Mouse (Mus musculus) kidney, postnatal 4 days (tissue): ENCODE data around the gene Selenon.
A peak's percentile ranks its signal among the peaks of the same experiment; 100 is the strongest.

Experiments used
- DNase-seq, 2 experiments: peaks; one replicate each; pipeline ENCODE4 v3.0.0; 2021; ENCODE audit warnings: mixed read lengths in 2 of 2

The Selenon gene

DNA sequence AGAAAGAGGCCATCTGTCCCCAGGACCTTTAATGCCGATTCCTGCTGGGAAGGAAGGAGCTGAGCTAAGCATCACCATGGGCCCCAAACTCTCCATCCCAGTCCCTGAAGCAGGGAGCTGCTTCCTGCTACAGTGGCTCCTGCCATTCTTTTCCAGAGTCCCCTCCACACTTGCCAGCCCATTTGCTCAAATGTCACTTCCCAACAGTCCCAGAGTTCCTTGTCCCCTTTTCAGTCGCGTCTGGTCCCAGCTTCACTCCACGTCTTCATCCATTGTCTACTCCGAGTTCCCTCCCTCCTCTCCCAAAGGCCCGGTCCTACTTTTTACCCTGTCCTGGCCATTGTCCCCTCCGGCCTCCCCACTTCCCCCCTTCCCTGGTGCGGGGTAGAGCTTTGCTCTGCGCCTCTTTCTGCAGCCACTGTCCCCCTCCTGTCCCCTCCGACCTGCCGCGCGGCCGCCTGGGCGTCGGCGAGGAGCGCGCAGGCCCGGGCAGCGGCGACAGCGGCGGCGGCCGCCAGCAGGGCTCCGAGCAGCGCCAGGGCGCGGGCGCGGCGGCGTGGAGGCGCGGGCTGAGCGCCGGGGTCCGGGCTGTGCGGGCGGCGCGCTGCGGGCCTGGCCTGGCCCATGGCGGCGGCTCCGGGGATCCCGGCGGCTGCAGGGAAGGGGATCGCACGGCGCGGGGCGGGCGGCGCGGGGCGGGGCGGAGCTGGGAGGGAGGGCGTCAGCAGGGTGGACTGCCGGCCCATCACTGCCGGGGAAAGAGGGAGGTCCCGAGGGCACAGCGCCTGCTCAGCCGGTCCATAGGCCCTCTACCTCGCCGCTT is at the start of gene Selenon:
Gene Selenon (minus strand): TSS at position 673 of the 823 bp plus-strand sequence.
- peak; percentile 78 to 83 for DNase-seq

DNA sequence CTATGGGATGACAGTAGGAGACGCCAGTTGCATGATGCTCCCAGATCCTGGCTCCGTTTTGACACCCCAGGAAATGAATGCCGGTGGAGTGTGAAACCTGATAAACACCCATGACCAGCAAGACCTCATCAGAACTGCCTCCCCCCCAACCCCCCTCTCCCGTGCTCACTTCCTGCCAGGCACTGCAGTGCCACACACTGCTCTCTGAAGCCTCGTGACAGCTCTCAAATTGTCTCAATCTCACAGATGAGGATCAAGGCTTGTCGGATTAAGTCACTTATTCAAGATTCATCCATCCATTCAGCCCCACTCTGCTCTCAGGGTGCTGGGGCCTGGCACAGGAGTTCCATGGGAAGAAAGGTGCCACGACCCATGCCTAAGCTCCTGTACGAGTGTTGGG is 49.4 kb upstream of the Selenon start:
- DNase-seq = no peak

DNA sequence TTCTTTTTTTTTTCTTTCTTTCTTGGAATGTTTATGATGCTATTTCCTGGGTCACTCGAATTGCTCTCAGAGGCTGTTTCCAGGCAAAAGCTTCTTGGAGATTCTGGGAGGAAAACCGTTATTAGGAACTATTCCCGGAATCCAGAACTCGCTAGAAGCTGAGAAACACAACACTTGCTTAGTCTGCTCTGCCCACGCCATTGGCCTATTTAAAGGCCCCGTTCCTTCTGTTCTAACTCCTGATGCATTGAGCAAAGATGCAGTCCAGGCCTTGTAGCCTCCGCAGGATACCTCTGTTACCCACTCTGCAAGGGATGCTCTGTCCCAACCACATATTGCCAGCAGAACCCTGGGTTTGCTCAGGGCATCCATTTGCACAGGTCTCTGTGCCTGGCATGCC is 48.8 kb upstream of the Selenon start:
- DNase-seq = no peak

DNA sequence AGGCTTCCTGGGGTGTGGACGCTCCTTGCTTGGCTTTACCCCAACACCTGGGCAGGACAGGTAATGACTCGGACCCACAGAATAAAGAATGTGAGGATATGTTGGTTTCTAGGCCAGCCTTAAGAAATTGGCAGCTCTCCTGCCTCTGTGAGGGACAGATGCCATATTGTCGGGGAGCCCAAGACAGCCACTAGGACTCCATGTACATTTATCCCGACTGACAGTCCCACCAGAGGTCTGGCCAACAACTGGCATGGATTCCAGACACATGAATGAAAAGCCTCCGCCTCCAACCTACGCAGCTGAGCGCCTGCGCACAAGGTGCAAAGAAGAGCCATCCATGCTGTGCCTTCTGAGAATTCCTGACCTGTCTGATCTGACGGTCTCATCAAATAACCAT is 48.1 kb upstream of the Selenon start:
- no peak for DNase-seq

DNA sequence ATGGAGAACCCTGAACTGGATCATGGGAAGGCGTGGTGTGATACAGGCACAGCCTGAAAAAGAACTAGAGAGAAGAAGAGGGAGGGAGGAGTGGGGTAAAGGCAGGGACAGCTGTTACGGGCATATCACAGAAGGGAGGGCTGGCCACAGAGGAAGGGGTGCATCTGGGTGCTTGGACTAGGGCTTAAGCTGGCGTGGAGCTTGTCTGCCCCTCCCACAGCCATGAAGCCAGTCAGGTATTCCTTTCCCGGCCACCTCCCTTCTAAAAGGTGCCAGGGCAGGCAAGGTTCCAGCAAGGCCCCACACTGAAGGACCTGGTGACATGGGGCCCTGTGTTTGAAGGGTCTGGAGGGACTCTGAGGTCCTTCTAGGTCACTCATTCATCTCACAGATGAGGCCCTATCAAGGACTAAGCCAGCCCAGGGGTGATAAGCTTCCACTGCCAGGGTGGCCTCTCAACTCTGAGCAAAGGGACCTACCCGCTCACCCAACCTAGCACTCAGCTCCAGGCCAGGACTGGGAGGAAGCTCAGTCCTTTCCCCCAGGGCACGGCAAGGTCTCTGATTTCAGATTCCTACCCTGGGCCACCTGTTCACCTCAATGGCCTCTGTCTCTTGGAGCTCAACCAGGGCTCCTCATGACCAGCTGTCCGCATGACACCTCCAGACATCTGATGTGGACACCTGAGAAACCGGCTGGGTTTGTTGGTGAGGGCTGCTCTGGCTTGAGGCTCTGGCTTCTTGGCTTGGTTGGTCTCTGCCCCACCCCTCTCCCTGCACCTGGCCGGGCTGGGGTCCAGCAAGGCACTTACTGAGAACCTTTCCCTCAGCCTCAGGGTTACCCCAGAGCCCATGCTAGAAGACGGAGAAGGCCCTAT is 45.1 kb upstream of the Selenon start:
- DNase-seq = no peak

DNA sequence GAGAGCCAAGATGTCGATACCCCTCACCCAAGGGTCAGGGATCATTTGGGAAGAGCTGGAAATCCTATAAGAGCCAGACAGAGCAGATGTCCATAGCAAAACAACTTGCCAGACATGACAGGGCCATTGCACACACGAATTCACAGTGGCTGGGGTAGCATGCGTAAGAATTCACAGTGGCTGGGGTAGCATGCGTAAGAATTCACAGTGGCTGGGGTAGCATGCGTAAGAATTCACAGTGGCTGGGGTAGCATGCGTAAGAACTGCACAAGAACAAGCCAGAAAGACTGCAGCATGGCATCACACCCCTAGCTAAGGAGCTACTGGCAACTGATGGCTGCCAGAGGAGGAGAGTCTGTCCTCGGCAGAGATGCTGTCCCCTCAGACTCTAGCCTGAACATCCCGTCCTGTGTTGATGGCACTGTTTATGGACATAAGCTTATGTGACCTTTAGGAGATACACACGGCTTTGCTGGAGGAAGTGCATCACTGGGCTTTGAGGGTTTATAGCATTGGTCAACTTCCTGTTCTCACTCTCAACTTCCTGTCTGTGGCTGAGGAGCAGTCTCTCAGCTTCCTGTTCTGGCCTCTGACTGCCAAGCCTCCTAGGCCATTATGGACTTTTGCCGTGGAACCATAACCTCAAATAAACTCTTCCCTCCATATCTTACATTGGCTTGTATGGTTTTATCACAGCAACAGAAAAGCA is 42.9 kb upstream of the Selenon start:
- no peak for DNase-seq

DNA sequence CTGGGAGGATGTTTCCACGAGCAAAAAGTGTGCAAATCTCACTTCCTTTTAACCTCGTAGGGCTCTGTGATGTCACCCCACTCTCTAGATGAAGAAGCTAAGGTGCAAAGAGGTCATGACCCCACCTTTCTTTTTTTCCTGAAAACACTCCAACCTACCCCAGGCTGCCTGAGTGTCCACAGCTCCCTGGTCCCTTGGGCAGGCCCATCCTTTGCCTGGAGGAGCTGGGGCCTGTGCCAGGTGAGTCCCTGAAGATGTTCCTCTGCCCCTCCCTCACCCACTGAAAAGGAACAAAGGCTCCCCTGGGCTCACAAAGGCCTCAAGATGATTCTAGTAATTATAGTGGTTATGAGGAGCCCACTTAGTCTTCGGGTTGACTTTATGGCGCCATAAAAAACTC is 40.5 kb upstream of the Selenon start:
- DNase-seq = no peak

DNA sequence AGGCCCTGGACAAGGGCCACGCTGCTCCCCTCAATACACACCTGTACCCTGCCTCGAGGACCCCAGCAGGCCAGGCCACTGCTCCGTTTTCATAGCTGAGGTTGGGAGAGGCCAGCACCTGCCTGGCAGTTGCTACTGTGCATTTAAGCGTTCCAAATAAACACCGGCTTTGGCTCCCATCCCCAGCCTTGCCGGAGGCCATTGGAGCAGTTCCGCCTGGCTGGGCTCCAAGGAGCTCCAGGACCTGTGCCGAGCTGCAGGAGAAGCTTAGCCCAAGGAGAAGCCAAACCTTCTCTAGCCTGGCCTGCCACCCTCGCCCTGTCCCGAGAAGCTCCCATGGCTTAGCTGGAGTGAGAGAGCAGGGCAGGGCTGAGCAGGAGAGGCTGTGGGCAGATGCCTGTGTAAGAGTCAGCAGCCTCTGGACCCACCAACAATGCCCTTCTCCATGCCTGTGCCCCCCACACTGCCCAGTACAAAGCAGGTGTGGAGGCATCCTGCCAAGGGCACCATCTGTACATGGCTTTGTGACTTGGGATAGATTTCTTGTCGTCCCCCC is 39.6 kb upstream of the Selenon start:
- DNase-seq = peak; percentile 81 to 88

DNA sequence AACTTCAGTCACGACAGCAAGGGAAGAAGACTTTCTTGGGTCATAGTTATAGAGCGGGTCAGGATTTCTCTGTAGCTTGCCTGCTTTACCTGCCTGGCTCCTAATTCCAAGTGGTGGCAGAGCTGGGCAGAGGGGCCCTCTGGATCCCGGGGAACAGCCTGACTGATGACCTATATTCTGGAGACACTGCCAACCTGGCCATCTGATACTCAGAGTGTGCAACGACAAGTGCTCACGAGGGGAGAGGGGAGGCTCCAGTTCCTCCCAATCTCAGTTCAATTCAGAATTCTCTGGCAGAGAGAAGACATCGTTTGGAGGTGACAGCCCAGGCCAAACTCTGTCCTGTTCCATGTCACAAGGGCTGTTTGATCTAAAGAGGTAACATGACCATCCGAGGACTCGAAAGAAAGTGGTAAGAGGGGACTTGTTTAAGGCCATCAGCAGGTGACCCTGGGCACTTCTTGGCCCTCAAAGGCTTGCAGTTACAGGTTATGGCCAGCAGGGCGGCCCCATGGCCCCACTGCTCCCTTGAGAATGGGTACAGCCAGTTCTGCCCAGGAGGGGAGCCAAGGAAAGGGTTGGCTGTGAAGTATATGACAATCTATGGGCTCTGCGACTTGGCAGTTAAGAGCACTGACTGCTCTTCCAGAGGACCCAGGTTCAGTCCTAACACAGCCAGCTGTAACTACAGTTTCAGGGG is 38.4 kb upstream of the Selenon start:
- DNase-seq = no peak

DNA sequence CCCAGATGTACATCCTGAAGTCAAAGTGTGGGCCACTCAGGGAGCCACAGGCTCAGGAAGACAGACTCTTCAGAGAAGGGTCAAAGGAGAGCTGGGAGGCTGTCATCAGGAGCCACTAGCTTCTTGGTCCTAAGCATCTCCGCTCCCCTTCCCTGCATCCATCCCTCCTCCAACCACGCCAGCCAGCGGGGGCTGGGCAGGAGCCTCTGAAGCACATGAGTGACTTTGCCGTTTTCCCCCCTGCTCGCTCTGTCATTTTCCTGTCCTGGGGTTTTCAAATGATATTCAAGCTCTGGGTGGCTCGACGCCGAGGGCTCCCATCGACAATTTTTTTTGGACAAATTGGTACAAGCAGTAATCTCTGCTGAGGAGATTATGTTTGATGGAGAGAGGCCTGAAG is 37.8 kb upstream of the Selenon start:
- DNase-seq = no peak

DNA sequence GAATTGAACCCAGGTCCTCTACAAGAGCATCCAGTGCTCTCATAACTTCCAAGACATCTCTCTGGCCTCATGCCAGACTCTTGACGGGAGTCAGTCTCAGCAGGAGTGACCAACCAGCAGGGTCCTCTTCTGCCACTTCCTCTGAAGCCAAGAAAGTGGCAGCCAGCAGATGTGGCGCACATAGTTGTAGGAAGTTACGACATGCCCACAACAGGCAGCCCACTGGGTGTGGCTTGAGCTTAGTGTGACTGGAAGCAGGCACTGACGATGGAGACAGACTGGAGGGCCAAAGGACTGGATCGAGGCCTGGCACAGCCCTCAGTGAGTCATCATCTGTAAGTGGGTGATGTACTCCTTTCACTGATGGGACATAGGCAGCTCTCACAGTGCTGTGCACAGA is 37.0 kb upstream of the Selenon start:
- DNase-seq = no peak

DNA sequence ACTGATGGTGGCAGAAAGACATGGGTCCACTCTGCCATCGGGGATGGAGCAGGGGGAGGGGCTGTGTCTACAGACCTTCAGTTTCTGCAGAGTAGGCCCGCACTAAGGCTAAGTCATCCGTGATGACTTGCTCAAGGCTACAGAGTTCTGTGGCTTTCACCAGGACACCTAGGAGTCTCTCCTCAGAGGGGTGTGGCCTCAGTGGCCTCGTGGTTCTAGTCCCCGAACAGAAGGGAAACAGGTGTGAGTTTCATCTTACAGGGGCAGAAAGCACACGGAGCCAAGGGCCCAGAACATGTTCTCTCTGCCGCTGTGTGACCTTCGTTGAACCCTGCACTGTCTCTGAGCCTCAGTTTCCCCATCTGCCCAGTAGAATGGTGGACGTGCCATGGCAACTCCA is 36.3 kb upstream of the Selenon start:
- no peak for DNase-seq

DNA sequence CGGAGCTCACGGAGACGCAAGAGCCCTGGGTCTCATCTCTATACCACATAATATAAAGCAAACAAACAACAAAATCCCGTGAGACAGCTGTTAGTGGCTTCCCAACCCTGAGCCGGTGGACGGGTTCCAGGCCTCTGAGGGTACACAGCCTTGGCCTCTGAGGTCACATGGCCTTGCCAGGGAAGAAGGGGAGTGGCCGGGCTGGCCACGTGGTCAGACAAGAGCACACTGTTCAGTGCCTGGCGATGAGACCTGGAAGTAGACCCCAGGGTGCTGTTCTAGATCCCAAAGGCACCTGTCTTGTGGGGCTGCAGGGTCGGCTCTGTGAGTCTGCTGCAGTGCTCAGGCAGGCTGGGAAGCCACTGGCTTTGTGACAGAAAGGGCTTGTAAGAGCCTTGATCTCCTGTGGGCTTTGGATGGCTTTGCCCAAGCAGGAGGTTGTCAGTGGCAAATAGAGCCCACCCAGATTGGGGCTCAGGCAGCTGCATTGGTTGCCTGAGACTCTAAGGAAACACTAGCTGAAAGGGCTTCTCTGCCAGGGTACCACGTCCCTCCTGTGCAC is 35.8 kb upstream of the Selenon start:
- no peak for DNase-seq

DNA sequence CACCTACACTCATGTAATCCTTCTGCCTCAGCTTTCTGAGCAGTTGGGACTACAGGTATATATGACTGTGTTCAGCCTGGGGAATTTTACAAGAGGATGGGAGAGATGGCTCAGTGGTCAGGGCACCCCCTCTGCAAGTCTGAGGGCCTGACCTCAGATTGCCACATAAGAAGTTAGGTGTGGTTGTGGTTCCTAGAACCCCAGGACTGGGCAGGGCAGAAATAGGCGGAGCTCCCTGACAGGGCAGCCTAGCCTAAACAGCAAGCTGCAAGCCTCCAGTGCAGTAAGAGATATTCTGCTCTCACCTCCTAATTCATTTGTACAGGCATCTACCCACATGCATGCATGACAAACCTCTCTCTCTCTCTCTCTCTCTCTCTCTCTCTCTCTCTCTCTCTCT is 34.7 kb upstream of the Selenon start:
- DNase-seq = no peak

DNA sequence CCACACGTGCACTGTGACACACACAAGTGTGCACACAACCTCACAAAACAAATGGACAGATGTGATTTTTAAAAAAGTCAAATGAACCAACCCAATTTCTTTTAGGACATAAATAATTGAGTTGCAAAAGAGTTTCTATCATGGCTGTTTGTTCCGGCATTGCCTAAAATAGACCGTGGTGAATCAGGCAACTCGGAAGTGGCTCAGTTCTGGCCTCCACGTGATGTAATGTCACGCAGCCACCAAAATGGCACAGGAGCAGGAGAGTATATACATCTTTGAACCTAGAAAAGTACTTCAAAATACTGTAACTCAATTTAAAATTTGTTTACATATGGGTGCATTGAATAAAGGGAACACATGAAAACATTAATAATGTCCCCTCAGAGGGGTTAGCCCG is 34.2 kb upstream of the Selenon start:
- DNase-seq = no peak

DNA sequence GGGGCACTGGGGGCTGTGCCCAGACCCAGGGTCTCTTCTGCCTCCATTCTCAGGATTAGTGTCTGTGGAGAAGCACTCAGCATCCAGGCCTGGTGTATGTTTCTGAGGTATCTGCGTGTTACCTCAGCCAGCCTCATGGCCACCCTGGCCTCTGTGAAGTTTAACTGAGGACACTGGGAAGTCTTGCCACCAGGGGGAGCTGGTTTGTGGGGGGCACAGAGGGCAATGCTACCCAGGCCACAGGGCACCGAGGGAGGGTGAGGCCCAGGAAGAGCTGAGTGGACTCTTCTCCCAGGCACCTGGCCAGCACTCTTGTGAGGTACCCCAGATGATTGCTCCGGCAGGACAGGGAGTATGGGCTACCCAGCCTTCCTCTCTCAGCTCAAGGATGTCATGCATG is 31.5 kb upstream of the Selenon start:
- DNase-seq = peak; percentile 55

DNA sequence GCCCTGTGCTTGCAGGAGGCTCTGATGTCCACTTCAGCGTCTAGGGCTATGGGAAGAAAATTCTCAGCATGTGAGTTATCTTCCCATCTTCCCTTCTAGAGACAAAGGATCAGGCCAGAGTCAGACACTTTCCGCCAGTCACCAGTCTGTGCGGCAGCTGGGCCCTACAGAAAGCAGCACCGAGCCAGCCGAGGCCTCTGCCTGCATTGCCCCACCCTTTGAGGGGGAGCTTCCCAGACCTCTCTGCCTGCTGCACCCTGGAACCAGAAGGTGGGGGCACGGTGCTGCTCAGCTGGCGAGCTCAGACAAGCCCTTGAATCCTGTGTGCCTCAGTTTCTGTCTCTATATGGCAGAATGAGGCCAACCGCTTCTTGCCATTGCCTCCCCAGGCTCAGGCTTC is 29.4 kb upstream of the Selenon start:
- no peak for DNase-seq

DNA sequence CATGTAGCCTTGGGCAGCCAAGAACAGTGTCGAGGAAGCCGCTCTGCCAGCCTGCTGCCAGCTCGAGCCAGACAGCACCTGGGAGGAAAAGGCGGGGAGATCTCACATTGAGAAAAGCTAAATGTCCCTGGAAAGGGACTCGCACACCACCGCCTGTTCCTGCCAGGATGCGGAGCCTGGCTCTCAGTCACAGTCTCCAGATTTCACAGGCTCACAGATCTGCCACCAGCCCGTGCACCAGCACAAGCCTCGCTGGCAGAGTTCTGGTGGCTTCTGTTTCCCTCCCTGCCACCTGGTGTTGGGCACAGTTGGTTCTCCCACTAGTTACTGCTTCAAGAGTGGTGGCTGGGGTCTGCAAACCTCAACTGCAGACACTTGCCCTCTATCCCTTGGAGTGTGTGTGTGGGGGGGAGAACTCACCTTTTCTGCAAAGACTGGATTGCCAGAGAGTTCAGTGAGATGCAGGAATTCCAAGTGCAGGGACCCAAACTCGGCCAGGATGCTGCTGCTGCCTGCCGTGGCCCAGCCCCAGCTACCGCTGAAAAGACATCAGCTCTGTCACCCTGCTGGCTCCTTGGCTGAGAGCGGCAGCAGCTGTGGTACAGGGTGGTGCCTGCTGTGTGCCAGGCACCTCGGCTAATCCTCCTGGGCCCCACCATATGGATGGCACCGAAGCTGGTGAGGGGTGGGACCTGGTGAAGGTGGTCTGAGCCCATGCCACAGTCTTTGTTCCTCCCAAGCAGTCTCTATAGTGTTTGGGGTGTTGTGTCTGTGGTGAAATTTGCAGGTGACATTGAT is 28.6 kb upstream of the Selenon start:
- DNase-seq = no peak

DNA sequence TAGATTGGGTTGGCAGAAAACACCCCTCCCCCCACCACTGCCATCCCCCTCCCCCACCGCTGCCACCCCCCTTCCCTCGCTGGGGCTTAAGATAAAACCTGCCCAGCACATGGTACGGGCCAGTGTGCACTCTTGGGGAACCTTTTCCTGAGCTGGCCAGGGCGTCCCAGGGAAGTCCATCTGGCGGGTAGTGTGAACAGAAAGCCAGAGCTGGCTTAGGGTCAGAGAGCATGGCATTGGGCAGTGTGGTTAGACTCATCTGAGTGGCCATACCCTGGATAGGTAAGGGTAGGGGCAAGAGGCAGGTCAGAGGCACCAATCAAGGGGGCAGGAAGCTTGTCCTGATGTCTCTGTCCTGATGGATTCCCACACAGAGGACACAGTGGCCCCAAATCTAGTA is 27.7 kb upstream of the Selenon start:
- no peak for DNase-seq

DNA sequence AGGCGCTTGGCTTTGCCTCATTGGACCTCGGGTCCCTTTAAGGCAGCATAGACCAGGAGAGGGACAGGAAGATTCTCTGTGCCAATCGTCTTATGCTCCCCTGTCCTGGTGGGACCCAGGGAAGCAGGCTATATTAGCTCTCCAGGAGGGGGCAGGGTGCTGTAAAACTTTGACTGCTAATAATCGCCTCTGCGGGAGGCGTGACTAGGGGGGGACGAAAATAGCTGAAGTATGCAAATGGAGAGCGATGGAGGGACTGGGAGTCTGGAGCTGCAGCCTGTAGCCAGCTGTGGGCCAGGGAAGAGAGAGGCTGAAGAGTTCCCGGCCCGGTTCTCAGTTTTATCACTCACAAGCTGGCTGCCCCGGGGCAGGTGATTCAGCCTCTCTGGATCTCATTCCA is 27.2 kb upstream of the Selenon start:
- peak; percentile 62 to 76 for DNase-seq

DNA sequence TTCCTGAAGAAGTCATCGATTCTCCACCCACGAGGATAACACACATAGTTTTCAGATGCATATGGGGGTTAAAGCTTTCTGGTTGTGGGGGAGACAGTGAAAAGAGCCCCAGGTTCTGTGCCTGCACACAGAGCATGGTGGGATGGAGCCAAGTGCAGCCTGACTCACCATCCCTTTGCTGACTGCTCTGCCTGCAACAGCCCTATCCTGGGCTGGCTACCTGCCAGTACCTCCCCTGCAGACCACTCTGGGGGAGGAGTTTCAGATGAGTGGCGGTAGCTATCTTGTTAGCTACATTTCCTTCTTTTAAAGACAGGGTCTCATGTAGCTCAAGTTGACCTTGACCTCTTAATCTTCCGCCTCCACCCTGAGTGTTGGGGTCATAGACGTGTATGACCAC is 26.4 kb upstream of the Selenon start:
- DNase-seq = no peak
